Mouse (Mus musculus) heart, postnatal 25 days (tissue): ENCODE measurements around the gene Gm20388. TPM values are rescaled to one million over a fixed set of nuclear protein-coding genes. Genes with fewer than 3 reads are reported as not detected.

ENCODE experiments used
- DNase-seq: peaks from one replicate; pipeline ENCODE4 v3.0.0; 2022; ENCODE audit warnings: low spot score
- intact Hi-C: fragments of 180-260 bp; cut with DNase I; formaldehyde crosslinking; loops from one replicate; pipeline ENCODE4 v1.15.1; 2025
- total RNA-seq, 2 experiments: library from RNA; stranded (reverse); gene quantifications; 2 replicates each; pipeline ENCODE4 v1.2.3; 2021

Gene Gm20388
- total RNA-seq, 2 experiments from 2014 or later = 2.7 TPM; not detected in 1

DNA sequence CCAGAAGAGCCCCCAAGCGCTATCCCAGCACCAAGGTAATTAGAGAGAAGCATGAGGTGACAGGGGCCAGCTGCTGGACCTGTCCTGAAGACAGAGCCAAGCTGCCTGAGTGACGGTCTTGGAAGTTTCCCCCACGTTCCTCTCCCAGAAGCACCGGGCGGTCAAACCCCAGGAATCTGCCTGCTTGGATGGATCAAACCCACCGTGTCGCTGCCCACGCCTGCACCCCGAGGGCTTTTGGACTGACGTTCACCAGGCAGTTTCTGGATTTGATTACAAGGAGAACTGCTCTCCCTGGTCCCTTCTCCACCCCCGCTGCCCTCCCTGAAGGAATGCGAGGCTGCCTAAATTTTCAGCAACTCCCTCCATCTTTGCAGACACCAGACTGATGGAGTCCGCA is 1432.3 kb downstream of the Gm20388 start:
- DNase-seq = no peak
- intact Hi-C loops = no loop called here

DNA sequence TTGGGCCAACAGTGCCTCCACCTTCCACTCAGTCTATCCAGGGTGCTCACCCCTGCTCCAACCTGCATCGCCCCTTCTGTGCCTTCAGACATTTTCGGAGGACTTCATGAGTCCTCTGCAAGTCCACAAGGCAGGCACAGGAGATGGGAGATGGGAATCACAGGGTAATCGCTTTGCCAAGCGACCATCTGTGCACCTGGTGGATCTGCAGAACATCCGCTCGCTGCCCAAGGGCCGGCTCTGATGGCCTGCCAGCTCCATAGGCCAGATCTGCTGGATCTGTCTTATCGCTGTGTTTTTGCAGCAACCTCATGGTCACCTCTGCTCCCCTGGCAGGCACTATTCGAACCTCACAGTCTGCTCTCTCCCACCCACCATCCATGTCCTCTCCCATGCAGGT is 1433.8 kb downstream of the Gm20388 start:
- intact Hi-C loops = no loop called here

DNA sequence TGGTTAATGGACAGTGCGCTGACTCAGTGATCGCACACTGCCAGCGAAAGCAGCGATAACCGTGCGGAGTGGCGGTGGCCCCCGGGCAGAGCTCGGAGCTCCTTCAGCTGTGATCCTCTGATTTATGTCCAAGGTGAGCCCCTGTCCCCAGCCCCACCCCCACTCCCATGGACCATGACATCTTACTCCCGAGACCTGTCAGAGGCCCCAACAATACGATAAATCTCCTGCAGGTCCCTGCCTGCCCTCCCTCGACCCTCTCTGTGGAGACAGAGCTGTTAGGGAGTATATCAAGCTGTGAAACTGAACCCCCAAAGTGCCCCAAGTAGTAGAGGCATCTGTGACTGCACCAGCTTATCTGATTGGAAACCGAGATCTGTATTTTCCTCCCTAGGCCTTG is 1435.5 kb downstream of the Gm20388 start:
- intact Hi-C loops = no loop called here
- no peak for DNase-seq

More for the DNA sequence above, 1433.8 kb downstream of the Gm20388 start:
- no peak for DNase-seq

DNA sequence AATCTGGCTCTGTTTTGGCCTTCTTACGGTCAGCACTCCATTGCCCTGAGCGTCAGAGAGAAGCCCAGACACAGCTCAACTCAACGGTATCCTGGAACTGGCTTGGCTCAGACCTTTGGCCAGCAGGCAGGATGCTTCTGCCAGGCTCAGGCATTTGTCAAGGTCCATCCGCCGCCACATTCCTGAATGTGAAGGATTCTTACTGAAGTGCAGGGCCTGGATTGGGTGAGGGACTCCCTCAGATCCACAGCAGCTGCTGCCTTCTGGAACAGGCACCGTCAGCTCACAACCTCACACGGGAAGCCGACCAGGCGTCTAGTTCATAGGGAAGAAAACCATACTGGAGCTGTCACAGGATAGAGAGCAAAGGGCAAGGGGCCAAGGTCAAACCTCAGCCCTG is 1436.2 kb downstream of the Gm20388 start:
- intact Hi-C loops = no loop called here
- DNase-seq = no peak

DNA sequence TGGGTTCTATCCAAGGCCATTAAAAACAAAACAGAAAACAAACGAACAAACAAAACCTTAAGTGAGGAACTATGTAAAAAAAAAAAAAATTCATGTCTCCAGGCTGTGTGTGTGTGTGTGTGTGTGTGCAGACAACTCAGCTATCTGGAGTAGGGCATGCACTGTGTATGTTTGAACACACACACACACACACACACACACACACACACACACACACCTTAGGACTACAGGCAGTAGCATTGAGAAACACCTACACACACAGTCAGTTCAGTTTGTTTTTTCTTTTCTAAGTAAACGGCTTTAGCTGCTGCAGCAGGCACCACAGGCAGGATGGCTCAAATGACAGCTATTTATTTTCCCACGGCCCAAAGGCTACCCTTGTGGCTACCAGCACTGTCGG is 1438.4 kb downstream of the Gm20388 start:
- intact Hi-C loops = no loop called here
- no peak for DNase-seq

DNA sequence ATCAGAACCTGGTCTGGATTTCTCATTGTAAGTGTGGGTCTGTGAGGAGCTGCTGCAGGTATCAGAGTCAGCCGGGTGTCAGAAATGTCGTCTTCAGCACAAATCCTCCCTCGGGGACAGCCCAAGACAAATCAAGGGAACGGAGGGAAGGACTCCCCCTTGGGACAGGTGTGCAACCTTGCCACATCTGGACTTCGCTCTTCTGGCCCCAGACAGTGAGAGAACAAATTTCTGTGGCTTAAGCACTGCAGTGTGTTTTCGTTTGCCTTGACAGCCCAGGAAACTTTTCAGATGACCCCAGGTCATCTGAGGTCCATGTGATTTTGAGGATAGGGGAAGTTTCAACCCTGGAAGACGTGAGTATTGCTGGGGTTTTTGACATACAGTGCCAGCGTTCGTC is 1440.2 kb downstream of the Gm20388 start:
- intact Hi-C loops = no loop called here
- DNase-seq = no peak

DNA sequence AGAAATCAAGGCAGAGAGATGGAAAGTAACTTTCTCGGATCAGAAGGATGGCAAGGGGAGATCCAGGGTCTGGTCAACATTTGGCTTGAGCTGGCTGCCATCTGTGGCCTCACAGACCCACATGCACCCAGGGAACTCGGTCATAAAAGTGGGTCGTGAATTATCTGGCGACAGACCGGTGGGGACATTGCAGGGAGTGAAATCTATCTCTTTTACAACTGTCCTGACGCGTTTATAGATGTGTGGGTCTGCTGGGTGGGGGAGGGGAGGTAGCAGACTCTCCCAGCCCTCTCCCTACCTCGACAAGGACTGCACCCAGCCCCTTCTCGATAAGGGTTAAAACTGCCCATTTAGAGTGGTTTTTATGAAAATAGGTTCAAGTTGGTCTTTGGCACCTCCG is 1444.2 kb downstream of the Gm20388 start:
- intact Hi-C loops = no loop called here
- no peak for DNase-seq

DNA sequence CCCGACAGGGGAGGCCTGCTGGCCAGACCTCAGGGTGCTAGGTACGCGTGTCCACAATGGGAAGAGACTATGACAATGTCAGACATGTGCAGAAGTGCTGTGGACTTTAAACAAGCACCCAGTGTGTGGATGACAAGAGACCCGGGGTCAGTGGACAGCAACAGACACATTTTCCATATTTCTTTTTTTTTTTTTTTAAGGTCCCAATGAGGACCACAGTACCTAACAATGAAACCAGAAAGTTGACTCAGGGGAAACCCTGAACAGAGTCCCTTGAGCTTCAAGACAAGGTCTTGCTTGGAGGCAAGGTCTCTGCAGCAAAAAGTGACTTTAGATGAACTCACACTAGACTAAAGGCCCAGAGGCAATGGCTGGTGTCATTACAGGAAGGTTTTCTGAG is 1446.8 kb downstream of the Gm20388 start:
- intact Hi-C loops = no loop called here
- no peak for DNase-seq

DNA sequence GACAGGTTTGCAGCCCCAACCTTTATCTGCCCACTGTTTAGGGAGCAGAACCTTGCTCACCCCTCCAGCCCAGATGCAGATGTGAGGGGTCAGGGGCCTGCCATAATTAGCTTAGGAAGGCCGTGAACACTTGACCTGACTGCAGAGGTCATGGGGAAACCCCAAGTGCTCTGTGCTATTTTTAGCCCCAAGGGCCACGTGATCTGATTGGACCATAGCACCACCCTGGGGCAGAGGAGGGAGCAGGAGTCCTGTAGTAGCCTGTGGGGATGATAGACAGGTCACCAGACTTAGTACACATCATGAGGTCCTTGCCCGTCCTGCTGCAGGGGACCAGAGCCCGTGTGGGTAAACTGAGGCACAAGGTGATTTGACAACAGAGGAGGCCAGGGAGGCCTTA is 1448.0 kb downstream of the Gm20388 start:
- intact Hi-C loops = no loop called here
- no peak for DNase-seq

DNA sequence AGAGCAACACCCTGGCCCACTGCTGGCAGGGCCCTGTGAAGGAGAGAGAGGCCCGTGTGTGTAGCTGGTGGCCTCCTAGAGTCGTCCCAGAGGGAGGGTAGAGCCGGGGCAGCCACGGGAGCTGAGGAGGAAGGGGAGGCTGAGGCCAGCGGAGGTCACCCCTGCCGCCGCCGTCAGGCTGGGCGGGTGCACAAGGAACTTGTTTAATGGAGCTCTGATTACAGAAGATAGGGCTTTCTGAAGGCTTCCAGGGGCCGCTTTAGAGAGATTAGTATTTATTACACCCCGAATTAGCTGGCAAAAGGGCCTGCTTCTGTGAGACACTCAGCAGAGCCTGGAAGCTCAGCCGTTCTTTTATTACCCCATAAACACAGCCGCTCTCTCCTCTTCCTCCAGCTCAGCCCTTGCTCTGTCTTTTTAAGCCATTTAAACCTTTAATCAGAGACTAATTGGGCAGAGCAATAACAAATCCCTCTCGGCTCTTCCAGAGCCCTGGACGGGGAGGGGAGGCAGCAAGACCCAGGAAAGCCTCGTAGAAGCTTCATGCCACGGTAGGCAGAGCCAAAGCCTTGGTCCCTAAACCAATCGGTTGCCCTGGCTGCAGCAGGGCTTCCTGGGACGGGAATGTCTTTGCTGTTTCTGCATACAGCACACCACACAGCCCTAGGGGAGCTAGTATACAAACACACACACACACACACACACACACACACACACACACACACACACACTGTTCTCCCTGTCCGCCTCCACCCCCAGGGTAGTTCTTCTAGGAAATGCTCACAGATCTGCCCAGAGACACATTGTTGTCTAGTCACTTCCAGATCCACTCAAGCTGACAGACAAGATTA is 1448.7 kb downstream of the Gm20388 start:
- intact Hi-C loops = no loop called here
- no peak for DNase-seq

DNA sequence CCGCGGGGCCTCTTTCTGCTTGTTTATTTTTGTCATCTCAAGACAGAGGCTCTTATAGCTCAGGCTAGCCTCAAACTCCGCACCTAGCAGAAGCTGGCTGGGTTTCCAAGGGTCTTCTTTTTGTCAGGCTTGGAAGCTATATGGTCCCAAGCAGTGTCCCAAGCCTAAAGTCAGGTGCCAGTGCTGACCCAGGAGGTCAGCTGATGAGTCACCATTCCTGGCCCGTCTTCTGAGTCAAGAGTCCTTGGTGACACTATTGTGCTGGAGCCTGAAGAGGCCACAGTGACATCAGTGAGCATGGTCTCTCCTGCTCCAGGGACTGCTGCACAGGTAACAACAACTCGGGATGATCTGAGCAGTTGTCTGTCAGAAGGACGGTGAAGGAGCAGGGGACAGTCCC is 1449.4 kb downstream of the Gm20388 start:
- intact Hi-C loops = no loop called here
- no peak for DNase-seq

DNA sequence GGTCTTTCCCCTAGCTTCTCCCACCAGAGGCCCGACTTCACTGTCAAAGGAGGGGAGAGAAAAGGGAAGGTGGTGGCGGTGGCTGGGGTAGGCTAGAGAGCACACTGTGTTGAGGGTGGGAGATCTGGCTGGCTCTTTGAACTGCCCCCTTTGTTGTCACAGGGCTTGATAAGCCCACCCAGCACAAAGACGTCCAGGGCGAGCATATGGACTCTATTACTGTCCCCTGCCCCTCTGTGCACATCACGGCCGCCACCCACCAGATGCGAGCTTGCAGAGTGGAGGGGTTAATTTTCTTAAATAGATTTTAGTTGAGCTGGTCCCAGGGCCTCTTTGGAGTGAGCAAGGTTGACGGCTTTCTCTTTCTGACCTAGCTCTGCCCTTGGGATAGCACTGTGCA is 1450.5 kb downstream of the Gm20388 start:
- intact Hi-C loops = no loop called here
- DNase-seq = no peak

DNA sequence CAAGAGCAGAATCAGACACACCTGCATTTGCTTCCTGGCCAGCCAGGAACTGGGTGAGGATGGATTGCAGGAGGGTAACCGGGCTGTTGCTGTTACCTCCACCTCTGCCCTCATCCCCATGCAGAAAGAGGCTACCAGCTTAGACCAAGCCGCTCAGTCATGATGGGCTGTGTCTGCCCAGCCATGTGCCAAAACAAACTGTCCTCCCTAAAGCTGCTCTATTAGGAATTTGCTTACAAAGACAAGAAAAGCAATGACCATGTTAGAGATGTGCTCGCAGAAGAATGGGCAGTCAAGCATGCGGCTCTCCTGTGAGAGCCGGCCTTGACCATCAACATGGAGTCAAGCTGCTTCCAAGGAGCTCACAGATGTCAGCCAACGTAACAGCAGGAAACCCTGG is 1454.0 kb downstream of the Gm20388 start:
- intact Hi-C loops = no loop called here
- DNase-seq = no peak

DNA sequence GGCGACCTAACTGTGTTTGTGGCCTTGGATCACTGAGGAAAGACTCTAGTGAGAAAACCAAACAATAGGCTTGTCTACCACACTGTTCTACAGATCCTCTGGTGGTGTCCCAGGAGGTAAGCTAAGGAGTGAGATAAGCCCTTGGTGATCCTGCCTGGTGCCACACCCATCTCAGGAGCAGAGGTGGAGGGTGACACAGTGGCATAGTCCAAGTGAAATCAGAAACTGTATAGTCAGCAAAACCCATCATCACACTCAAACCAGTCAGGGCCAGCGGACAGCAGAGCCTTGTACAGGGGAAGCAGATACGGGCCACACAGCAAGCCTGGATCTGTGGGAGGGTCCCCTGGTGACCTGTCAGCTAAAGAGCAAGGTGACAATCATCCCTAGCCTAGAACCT is 1454.5 kb downstream of the Gm20388 start:
- DNase-seq = no peak
- intact Hi-C loops = no loop called here

DNA sequence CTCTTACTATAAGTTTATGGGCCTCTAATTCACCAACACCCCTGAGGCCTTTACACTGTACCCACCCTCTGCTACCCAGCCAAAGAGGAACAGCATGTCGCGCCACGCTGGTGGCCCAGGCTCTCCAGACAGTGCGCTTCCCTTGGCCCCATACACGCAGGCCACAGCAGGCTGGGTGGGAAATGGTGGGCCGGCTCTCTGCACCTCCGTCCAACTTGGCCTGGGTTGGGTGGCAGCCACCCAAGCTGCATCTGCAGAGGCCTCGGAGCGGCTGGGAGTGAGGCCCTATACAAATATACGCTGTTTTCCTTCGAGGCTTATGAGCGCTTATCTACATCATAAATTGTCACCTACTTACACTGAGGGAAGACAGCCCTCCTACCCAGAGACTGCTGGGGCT is 1456.0 kb downstream of the Gm20388 start:
- DNase-seq = no peak
- intact Hi-C loops = no loop called here

DNA sequence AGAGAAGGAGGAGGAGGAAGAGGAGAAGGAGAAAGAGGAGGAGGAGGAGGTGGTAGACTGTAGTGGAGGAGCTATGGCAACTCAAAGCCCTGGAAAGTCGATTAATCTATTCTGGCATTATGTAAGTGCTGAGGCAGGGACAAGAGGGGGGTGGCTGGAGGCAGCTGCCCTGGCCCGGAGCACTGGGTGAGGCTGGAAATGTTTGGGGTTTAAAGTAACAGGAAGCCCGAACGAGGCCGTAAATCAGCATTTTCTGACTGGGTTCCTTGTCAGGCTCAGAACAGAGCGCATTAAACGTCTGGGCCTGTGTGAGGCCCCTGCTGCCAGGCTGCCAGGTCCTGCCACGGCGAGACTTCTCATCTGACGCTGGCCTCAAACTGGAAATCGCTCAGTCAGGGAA is 1458.2 kb downstream of the Gm20388 start:
- intact Hi-C loops = no loop called here

DNA sequence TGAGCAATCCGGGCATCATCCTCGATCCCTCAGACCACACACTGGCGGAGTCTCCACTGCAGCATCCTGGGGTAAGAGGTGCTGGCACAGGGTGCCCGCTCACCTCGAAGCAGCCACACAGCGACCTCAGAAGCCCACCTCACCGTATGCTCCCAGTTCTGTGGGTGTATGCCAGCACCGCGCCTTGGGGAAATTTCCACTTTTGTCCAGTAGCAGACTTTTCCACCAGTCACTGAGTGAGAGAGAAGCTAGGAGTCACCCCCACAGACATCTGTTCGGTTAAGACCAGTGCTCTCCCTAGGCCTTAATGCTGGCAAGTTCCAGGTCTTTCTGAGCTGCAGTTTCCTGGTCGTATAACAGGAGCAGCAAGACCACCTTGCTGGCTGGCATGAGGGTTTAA is 1458.7 kb downstream of the Gm20388 start:
- intact Hi-C loops = no loop called here
- DNase-seq = no peak

More for the DNA sequence above, 1458.2 kb downstream of the Gm20388 start:
- DNase-seq = peak; percentile 47

DNA sequence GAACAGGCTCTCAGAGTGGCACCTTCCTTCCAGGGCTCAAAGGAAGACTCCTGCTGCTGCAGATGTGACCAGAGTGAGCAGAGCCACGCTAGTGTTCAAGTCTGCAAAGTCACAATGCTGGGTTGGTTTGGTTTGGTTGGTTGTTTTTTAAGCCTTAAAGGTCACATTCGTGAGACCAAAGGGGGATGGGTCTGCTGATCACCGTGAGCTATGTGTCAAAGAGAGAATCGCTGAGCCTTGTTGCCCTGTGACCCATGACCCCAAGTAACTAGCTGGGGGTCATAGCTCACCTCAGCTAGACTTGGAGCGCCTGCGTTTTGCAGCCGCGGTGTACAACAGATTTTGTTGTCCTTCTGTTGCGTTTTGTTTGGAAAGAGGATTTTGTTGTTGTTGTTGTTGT is 1460.6 kb downstream of the Gm20388 start:
- no peak for DNase-seq
- intact Hi-C loops = no loop called here

DNA sequence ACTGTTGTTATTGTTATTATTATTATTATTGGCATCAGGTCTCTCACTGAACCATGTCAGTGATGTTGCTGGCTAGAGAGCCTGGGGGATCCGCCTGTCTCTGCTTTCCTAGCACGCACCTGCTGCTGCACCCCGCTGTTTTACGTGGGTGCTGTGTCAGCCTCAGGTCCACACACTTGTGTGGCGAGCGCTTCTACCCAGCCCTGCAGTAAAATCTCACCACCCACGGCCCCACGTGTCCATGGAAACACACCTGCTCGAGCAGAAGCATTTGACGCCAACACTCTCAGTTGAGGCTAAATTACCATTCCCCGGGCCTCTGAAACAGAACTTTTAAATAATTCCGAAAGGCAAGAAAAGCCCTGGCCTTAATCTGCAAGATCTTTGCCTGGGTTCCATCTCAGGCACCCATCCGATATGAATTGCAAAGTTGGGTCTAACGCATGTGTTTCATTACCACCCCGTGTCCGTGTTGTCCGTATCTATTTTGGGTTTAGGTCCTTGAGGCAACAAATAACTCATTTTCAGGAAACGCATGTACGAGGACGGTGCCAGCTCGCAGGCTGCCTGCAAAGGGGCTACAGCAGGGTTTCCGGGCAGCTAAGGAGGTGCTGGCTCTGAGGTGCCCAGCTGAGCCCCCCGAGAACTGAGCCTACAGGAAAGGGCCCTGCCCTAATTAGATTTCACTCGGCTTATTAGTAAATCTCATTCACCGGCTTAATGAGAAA is 1461.4 kb downstream of the Gm20388 start:
- intact Hi-C loops = no loop called here
- no peak for DNase-seq

DNA sequence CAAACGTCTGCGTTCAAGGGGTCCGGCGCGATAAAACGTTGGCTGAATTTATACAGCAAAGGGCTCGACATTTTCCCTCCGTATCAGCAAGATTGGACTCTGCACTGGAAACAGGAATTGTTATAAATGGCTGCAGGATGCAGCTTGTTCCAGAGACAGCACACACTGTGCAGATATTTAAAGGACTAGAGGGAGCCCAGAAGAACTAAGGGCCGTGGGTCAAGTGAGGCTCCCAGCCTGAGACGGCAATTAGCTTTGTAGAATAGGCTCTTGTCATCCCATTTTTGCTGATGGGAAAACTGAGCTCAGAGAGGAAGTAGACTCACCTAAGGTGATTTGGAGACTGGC is 1462.0 kb downstream of the Gm20388 start:
- intact Hi-C loops = no loop called here
- DNase-seq = no peak

DNA sequence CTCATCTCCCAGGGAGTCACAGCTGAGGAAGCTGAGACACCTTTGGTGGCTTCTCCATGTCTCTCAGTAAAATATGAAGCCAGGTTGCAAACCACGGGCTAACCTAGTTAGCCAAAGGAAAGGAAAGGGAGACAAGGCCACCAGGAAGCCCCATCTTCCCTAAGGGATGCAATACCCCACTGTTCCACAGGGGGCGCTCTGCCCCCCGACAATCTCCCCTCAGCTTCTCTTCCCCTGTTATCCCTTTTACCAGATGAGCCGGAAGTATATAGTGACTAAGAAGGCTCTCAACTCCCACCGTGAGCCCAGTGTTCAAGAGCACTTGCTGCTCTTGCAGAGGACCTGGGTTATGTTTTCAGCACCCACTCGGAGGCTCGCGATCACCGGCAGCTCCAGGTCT is 1463.6 kb downstream of the Gm20388 start:
- intact Hi-C loops = no loop called here
- no peak for DNase-seq

DNA sequence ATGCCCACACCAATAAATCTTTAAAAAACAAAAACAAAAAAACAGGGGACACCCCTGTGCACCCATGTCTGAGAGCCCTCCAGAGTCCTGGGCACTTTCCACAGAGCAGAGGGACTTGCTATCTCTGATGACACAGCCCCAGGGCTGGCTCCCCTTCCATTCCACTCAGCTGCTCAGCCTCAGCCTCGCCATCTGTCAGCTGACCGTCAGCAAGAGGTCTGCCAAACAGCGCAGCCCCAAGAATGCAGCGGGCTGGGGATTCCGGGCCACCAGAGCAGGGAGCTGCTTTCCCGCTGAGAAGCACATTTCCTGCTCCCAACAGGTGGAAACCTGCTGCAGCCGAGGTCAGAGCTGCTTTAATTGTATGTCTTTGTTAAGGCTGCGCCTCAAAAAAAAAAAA is 1464.1 kb downstream of the Gm20388 start:
- intact Hi-C loops = no loop called here
- peak; percentile 59 for DNase-seq
